Mouse (Mus musculus): ENCODE results near the gene Usp25. TPM values are rescaled to one million over a fixed set of nuclear protein-coding genes. Genes with fewer than 3 reads are reported as not detected.

The Usp25 gene
- polyA plus RNA-seq, 1 experiment, result 7.5 TPM

- Histone ChIP-seq H3K4me2 (ENCODE audit: low read depth) (no peak overlapping the region), H3K4me3 (no peak overlapping the region), H3K79me2 (ENCODE audit: control insufficient read depth, insufficient read depth) (peaks cover 39% of the 10 kb centered on the region), H3ac (ENCODE audit: control insufficient read depth, insufficient read length) (no peak overlapping the region), H3K27me3 (ENCODE audit: control insufficient read depth, insufficient read depth, insufficient read length) (no peaks in the 10 kb centered on the region), H3K36me3 (ENCODE audit: control insufficient read depth, insufficient read depth) (no peaks in the 10 kb centered on the region)
- TF ChIP-seq POLR2A (IDR thresholded peaks at IDR 0.05; ENCODE audit: insufficient read length, low read depth), result no peak
- no peak for TF ChIP-seq MYOG (IDR thresholded peaks at IDR 0.05; ENCODE audit: control insufficient read depth in 1 of 3, insufficient read depth in 1 of 3, insufficient read length in 2 of 3, low read depth in 2 of 3)
- no peak for TF ChIP-seq MAX (IDR thresholded peaks at IDR 0.05; ENCODE audit: low read depth)
- TF ChIP-seq USF1 (IDR thresholded peaks at IDR 0.05; ENCODE audit: low read depth), result no peak
- TF ChIP-seq REST (IDR thresholded peaks at IDR 0.05; ENCODE audit: insufficient read depth, insufficient read length), result no peak
- TF ChIP-seq POLR2AphosphoS2 (IDR thresholded peaks at IDR 0.05; ENCODE audit: insufficient read length, low read depth), result no peak
- no peak for TF ChIP-seq TCF3 (IDR thresholded peaks at IDR 0.05; ENCODE audit: insufficient read length, low read depth)
- TF ChIP-seq E2F4 (IDR thresholded peaks at IDR 0.05; ENCODE audit: insufficient read depth), result no peak
- no peak for TF ChIP-seq SRF (IDR thresholded peaks at IDR 0.05; ENCODE audit: control insufficient read depth, insufficient read length, low read depth)
Measured at GRCm38 (mm10) chr16:77026933-77027332, 13.4 kb downstream of the Usp25 start.

- peaks cover 34% of the 10 kb centered on the region for H3K79me2 ChIP-seq (ENCODE audit: control insufficient read depth, insufficient read depth)
- no peak overlapping the region for H3K4me3 ChIP-seq
- no peak overlapping the region for H3ac ChIP-seq (ENCODE audit: control insufficient read depth, insufficient read length)
- TF ChIP-seq REST (IDR thresholded peaks at IDR 0.05; ENCODE audit: insufficient read depth, insufficient read length), result no peak
- TF ChIP-seq USF1 (IDR thresholded peaks at IDR 0.05; ENCODE audit: low read depth), result no peak
- TF ChIP-seq TCF12 (IDR thresholded peaks at IDR 0.05; ENCODE audit: insufficient read depth, poor library complexity, severe bottlenecking), result no peak
- TF ChIP-seq TCF3 (IDR thresholded peaks at IDR 0.05; ENCODE audit: insufficient read length, low read depth), result no peak
- no peak for TF ChIP-seq SRF (IDR thresholded peaks at IDR 0.05; ENCODE audit: control insufficient read depth, insufficient read length, low read depth)
- TF ChIP-seq MYOG (IDR thresholded peaks at IDR 0.05; ENCODE audit: control insufficient read depth in 1 of 3, insufficient read depth in 1 of 3, insufficient read length in 2 of 3, low read depth in 2 of 3), result no peak
- no peak for TF ChIP-seq MYOD1 (IDR thresholded peaks at IDR 0.05; ENCODE audit: control insufficient read depth in 1 of 3, insufficient read length in 2 of 3, low read depth in 2 of 3)
- TF ChIP-seq POLR2AphosphoS2 (IDR thresholded peaks at IDR 0.05; ENCODE audit: insufficient read length, low read depth), result no peak
- TF ChIP-seq MAX (IDR thresholded peaks at IDR 0.05; ENCODE audit: low read depth), result no peak
- no peak for TF ChIP-seq POLR2A (IDR thresholded peaks at IDR 0.05; ENCODE audit: insufficient read length, low read depth)
- no peak for TF ChIP-seq E2F4 (IDR thresholded peaks at IDR 0.05; ENCODE audit: insufficient read depth)
- no peak for TF ChIP-seq CEBPB (IDR thresholded peaks at IDR 0.05; ENCODE audit: insufficient read depth, poor library complexity, severe bottlenecking)
- H3K36me3 ChIP-seq (ENCODE audit: control insufficient read depth, insufficient read depth), result no peaks in the 10 kb centered on the region
- H3K4me2 ChIP-seq (ENCODE audit: low read depth), result no peak overlapping the region
- H3K27me3 ChIP-seq (ENCODE audit: control insufficient read depth, insufficient read depth, insufficient read length), result no peaks in the 10 kb centered on the region
Measured at GRCm38 (mm10) chr16:77027976-77028686, 14.6 kb downstream of the Usp25 start.

GRCm38 (mm10) chr16:77028687-77029417, 15.3 kb downstream of the Usp25 start:
- peaks cover 30% of the 10 kb centered on the region for H3K79me2 ChIP-seq (ENCODE audit: control insufficient read depth, insufficient read depth)
- TF ChIP-seq TCF3 (IDR thresholded peaks at IDR 0.05; ENCODE audit: insufficient read length, low read depth), result no peak
- TF ChIP-seq REST (IDR thresholded peaks at IDR 0.05; ENCODE audit: insufficient read depth, insufficient read length), result no peak
- no peak for TF ChIP-seq POLR2AphosphoS2 (IDR thresholded peaks at IDR 0.05; ENCODE audit: insufficient read length, low read depth)
- no peak for TF ChIP-seq TCF12 (IDR thresholded peaks at IDR 0.05; ENCODE audit: insufficient read depth, poor library complexity, severe bottlenecking)
- TF ChIP-seq POLR2A (IDR thresholded peaks at IDR 0.05; ENCODE audit: insufficient read length, low read depth), result no peak
- no peak for TF ChIP-seq SRF (IDR thresholded peaks at IDR 0.05; ENCODE audit: control insufficient read depth, insufficient read length, low read depth)
- H3K4me2 ChIP-seq (ENCODE audit: low read depth), result no peak overlapping the region
- H3K27me3 ChIP-seq (ENCODE audit: control insufficient read depth, insufficient read depth, insufficient read length), result no peaks in the 10 kb centered on the region
- H3K36me3 ChIP-seq (ENCODE audit: control insufficient read depth, insufficient read depth), result no peaks in the 10 kb centered on the region
- H3ac ChIP-seq (ENCODE audit: control insufficient read depth, insufficient read length), result no peak overlapping the region
- no peak overlapping the region for H3K4me3 ChIP-seq

GRCm38 (mm10) chr16:77030435-77030834, 16.9 kb downstream of the Usp25 start:
- Histone ChIP-seq H3K36me3 (ENCODE audit: control insufficient read depth, insufficient read depth) (no peaks in the 10 kb centered on the region), H3K27me3 (ENCODE audit: control insufficient read depth, insufficient read depth, insufficient read length) (no peaks in the 10 kb centered on the region), H3K79me2 (ENCODE audit: control insufficient read depth, insufficient read depth) (peaks cover 21% of the 10 kb centered on the region), H3K4me2 (ENCODE audit: low read depth) (no peak overlapping the region), H3K4me3 (no peak overlapping the region), H3ac (ENCODE audit: control insufficient read depth, insufficient read length) (no peak overlapping the region)
- TF ChIP-seq MAX (IDR thresholded peaks at IDR 0.05; ENCODE audit: low read depth) (no peak), E2F4 (IDR thresholded peaks at IDR 0.05; ENCODE audit: insufficient read depth) (no peak), MYOG (IDR thresholded peaks at IDR 0.05; ENCODE audit: control insufficient read depth in 1 of 3, insufficient read depth in 1 of 3, insufficient read length in 2 of 3, low read depth in 2 of 3) (no peak), MYOD1 (IDR thresholded peaks at IDR 0.05; ENCODE audit: control insufficient read depth in 1 of 3, insufficient read length in 2 of 3, low read depth in 2 of 3) (no peak), SRF (IDR thresholded peaks at IDR 0.05; ENCODE audit: control insufficient read depth, insufficient read length, low read depth) (no peak), CEBPB (IDR thresholded peaks at IDR 0.05; ENCODE audit: insufficient read depth, poor library complexity, severe bottlenecking) (no peak), TCF3 (IDR thresholded peaks at IDR 0.05; ENCODE audit: insufficient read length, low read depth) (no peak), USF1 (IDR thresholded peaks at IDR 0.05; ENCODE audit: low read depth) (no peak), POLR2AphosphoS2 (IDR thresholded peaks at IDR 0.05; ENCODE audit: insufficient read length, low read depth) (no peak), TCF12 (IDR thresholded peaks at IDR 0.05; ENCODE audit: insufficient read depth, poor library complexity, severe bottlenecking) (no peak)
